Mouse (Mus musculus) gastrocnemius, postnatal 4 days (tissue): ENCODE measurements at regions not wholly inside any gene's neighbourhood (a gene's known extent, or its start where the extent isn't known, plus 50 kb on each side); places are given as distances from the start of the nearest gene placed in this dataset.

ENCODE experiments used
- DNase-seq, 2 experiments: peaks; one replicate each; pipeline ENCODE4 v3.0.0; 2021 to 2022; ENCODE audit warnings: low spot score in 2 of 2, mixed read lengths in 2 of 2

GRCm38 (mm10) chr11:24226755-24227154 is 148.9 kb downstream of the Bcl11a start:
- no peak for DNase-seq

GRCm38 (mm10) chr11:24233376-24233775 is 155.5 kb downstream of the Bcl11a start:
- no peak for DNase-seq

- no peak for DNase-seq
These were observed 156.0 kb downstream of the Bcl11a start for GRCm38 (mm10) chr11:24233821-24234220.

GRCm38 (mm10) chr11:24234422-24234821 is 156.6 kb downstream of the Bcl11a start:
- DNase-seq, result no peak

- no peak for DNase-seq
These were observed 157.5 kb downstream of the Bcl11a start for GRCm38 (mm10) chr11:24235326-24235725.

- no peak for DNase-seq
These were observed 161.8 kb downstream of the Bcl11a start for GRCm38 (mm10) chr11:24239631-24240030.

- no peak for DNase-seq
These were observed 164.2 kb downstream of the Bcl11a start for GRCm38 (mm10) chr11:24242096-24242495.

- no peak for DNase-seq
These were observed 165.0 kb downstream of the Bcl11a start for GRCm38 (mm10) chr11:24242888-24243287.

- DNase-seq, result no peak
These were observed 167.5 kb downstream of the Bcl11a start for GRCm38 (mm10) chr11:24245390-24245789.

- DNase-seq, result no peak
These were observed 168.5 kb downstream of the Bcl11a start for GRCm38 (mm10) chr11:24246314-24246713.

GRCm38 (mm10) chr11:24247285-24247684 is 169.4 kb downstream of the Bcl11a start:
- no peak for DNase-seq

- DNase-seq, result no peak
These were observed 173.7 kb downstream of the Bcl11a start for GRCm38 (mm10) chr11:24251516-24251915.

GRCm38 (mm10) chr11:24255201-24256060 is 177.6 kb downstream of the Bcl11a start:
- no peak for DNase-seq

- no peak for DNase-seq
These were observed 179.9 kb downstream of the Bcl11a start for GRCm38 (mm10) chr11:24257741-24258140.

GRCm38 (mm10) chr11:24258340-24258739 is 180.5 kb downstream of the Bcl11a start:
- no peak for DNase-seq

- DNase-seq, result no peak
These were observed 181.8 kb downstream of the Bcl11a start for GRCm38 (mm10) chr11:24259668-24260067.

- DNase-seq, result no peak
These were observed 191.2 kb downstream of the Bcl11a start for GRCm38 (mm10) chr11:24269046-24269445.

- no peak for DNase-seq
These were observed 203.8 kb downstream of the Bcl11a start for GRCm38 (mm10) chr11:24281628-24282027.

GRCm38 (mm10) chr11:24282556-24282955 is 204.7 kb downstream of the Bcl11a start:
- no peak for DNase-seq

GRCm38 (mm10) chr11:24286129-24287108 is 208.6 kb downstream of the Bcl11a start:
- DNase-seq, result no peak

- DNase-seq, result no peak
These were observed 215.4 kb downstream of the Bcl11a start for GRCm38 (mm10) chr11:24293209-24293608.
